Mouse (Mus musculus) heart, embryonic 10.5 days (tissue): ENCODE data around the gene Ephb4. TPM values are rescaled to one million over a fixed set of nuclear protein-coding genes. Genes with fewer than 3 reads are reported as not detected.

ENCODE experiments used
- DNase-seq: peaks from one replicate; pipeline ENCODE4 v3.0.0-alpha.2; 2017; ENCODE audit warnings: low spot score
- H3K27ac ChIP-seq: fragments of 300-500 bp; sonication (generic); 2 replicates; pipeline ENCODE4 v1.5.1; 2016; ENCODE audit warnings: mild to moderate bottlenecking
- H3K27me3 ChIP-seq: fragments of 300-500 bp; sonication (generic); 2 replicates; pipeline ENCODE4 v1.6.1; 2016; ENCODE audit warnings: mild to moderate bottlenecking; ENCODE audit not compliant: poor library complexity, insufficient read depth, severe bottlenecking
- H3K36me3 ChIP-seq: fragments of 300-500 bp; sonication (generic); 2 replicates; pipeline ENCODE4 v1.6.1; 2016; ENCODE audit warnings: mild to moderate bottlenecking, moderate library complexity
- H3K4me1 ChIP-seq: fragments of 300-500 bp; sonication (generic); 2 replicates; pipeline ENCODE4 v1.6.1; 2016; ENCODE audit warnings: mild to moderate bottlenecking
- H3K4me3 ChIP-seq: fragments of 300-500 bp; sonication (generic); 2 replicates; pipeline ENCODE4 v1.5.1; 2016; ENCODE audit warnings: mild to moderate bottlenecking, moderate library complexity
- H3K9me3 ChIP-seq: fragments of 300-500 bp; sonication (generic); 2 replicates; pipeline ENCODE4 v1.6.1; 2016; ENCODE audit warnings: mild to moderate bottlenecking, moderate library complexity
- WGBS: fragments of 180-500 bp; shearing (Covaris S2); methylation state at CpG from one replicate; pipeline ENCODE4 v1.1.7; 2016; 5-methylcytosine and 5-hydroxymethylcytosine counted together
- polyA plus RNA-seq: library from polyadenylated mRNA; unstranded; fragments of >200 nt; fragmentation: Nextera tagmentation; extraction: Ambion mirVana; gene quantifications from 2 replicates; pipeline ENCODE4 v1.2.1, GENCODE M21; 2016

The Ephb4 gene
- polyA plus RNA-seq, 1 experiment from 2014 or later, result 42.5 TPM

DNA sequence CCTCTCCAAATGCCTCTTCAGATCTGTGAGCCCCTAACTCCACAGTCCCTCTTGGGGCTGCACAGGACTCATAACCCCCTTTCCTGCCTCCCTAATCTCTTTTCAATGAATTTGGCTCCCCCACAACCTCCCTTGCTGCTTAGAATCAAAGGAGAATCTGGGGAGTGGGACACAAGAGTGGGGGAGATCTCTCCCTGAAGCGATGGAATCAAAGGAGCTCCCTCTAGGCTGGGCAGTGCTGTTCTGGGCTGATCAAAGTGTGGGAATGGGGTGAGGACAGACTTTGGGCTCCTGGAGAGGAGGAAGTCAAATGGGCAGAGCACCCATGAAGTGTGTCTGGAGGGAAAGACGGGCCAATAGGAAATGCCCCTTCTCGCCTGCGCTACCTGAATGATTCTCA lies 1.5 kb downstream of the Ephb4 start:
- Histone ChIP-seq H3K9me3 (no peaks in the 10 kb centered on the region), H3K4me3 (peak overlapping the region; percentile 93), H3K27me3 (no peaks in the 10 kb centered on the region), H3K36me3 (peaks cover 39% of the 10 kb centered on the region), H3K4me1 (peaks cover 60% of the 10 kb centered on the region), H3K27ac (peak overlapping the region; percentile 99)
- no peak for DNase-seq
- 19% methylated on average over 4 of the region's 4 CpGs for WGBS

DNA sequence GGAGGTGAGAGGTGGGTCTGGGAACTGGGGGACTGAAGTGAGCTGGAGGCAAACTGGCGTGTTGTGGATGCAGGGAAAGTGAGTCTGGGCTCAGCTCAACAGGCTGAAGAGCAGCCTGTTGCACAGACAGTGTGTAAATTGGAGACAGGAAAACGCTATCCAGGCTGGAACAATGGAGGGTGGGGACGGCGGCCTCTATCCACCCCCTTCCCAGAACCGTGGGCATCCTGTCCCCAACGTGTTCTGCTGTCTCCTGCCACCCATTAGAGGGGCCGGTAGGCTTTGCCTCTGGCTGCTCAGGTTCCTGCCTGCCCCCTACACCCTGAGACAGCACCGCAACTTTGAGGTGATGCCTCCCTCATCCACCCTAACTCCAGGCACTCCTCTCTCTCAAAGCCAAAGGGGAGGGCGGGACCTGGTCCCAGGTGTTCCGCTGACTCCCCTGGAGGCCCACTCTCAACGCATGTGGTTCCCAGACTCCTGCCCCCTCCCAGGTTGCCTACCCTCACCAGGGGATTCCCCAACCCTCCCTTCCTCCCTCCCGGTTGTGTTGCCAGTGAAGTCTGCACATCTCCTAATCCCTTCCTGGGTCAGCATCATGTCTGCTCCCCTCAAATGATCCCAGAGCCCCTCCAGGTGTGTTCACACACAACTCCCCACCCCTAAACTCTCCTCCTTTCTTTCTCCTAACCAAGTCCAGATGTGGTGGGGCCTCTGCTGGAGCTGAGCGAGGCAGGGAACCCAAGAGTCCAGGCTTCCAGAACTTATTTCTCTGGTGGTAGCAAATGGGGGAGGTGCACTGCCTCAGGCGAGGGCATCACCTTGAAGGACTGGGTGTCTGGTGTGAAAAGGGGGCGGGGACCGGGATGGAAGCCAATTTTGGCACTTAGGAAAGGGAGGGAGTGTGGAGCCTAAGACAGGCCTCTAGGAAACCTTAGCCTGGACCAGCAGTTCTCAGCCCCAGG lies 2.4 kb downstream of the Ephb4 start:
- DNase-seq, result peak; percentile 76
- no peaks in the 10 kb centered on the region for H3K9me3 ChIP-seq
- H3K27me3 ChIP-seq, result no peaks in the 10 kb centered on the region
- 12% methylated on average over 16 of the region's 16 CpGs for WGBS
- H3K36me3 ChIP-seq, result peaks cover 47% of the 10 kb centered on the region
- H3K27ac ChIP-seq, result peak overlapping the region; percentile 99
- peak overlapping the region; percentile 93 for H3K4me3 ChIP-seq
- H3K4me1 ChIP-seq, result peaks cover 52% of the 10 kb centered on the region

DNA sequence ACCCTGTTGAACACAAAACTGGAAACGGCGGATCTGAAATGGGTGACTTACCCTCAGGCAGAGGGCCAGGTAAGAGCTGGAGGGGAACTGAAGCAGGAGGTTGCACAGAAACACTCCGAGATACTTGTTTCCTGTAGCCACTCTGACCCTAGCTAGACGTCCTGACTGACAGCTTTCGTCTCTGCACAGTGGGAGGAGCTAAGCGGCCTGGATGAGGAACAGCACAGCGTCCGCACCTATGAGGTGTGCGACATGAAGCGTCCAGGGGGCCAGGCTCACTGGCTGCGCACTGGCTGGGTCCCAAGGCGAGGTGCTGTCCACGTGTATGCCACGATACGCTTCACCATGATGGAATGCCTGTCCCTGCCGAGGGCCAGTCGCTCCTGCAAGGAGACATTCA lies 4.2 kb downstream of the Ephb4 start:
- H3K4me3 ChIP-seq, result no peak overlapping the region
- H3K27ac ChIP-seq, result no peak overlapping the region
- 80% methylated on average over 17 of the region's 17 CpGs for WGBS
- peaks cover 65% of the 10 kb centered on the region for H3K36me3 ChIP-seq
- peaks cover 35% of the 10 kb centered on the region for H3K4me1 ChIP-seq
- no peak for DNase-seq
- no peaks in the 10 kb centered on the region for H3K9me3 ChIP-seq
- no peaks in the 10 kb centered on the region for H3K27me3 ChIP-seq

DNA sequence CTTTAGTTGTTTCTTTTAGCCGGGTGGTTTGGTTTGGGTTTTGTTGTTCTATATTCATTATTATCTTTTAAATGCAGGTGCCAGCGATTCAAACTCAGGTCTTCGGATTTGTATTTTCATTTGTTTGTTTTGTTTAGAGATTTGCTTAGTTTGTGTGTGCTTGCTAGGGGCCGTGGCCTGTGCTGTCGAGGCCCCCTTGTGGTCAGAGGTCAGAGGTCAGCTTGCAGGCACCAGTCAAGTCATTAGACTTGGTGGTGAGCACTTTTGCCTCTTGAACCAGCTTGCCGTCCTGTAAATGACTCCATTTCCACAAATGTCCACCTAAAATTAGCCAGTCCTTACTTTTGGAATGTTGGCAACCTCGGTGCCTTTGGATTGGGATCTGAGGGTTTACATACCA lies 8.5 kb downstream of the Ephb4 start:
- H3K9me3 ChIP-seq, result no peaks in the 10 kb centered on the region
- no peak overlapping the region for H3K4me3 ChIP-seq
- H3K27ac ChIP-seq, result no peak overlapping the region
- DNase-seq, result no peak
- peaks cover 97% of the 10 kb centered on the region for H3K36me3 ChIP-seq
- peaks cover 11% of the 10 kb centered on the region; the same call in 1 of the 2 replicates for H3K4me1 ChIP-seq
- no peaks in the 10 kb centered on the region for H3K27me3 ChIP-seq
- WGBS, result 40% methylated on average over 7 of the region's 7 CpGs

DNA sequence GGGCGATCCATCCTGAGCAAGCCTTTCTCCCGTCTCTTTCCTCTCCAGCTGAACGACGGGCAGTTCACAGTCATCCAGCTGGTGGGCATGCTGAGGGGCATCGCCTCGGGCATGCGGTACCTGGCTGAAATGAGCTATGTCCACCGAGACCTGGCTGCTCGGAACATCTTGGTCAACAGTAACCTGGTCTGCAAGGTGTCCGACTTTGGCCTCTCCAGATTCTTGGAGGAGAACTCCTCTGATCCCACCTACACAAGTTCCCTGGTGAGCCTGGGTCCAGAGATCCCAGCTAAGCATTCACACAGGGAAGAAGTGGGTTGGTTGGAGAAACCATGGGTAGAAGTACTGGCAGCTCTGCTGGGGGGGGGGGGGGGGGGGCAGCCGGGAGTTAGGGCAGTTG lies 19.8 kb downstream of the Ephb4 start:
- 94% methylated on average over 10 of the region's 11 CpGs for WGBS
- H3K4me3 ChIP-seq, result no peak overlapping the region
- H3K4me1 ChIP-seq, result no peaks in the 10 kb centered on the region
- no peaks in the 10 kb centered on the region for H3K9me3 ChIP-seq
- no peaks in the 10 kb centered on the region for H3K27me3 ChIP-seq
- H3K36me3 ChIP-seq, result peaks cover 100% of the 10 kb centered on the region
- DNase-seq, result no peak
- no peak overlapping the region for H3K27ac ChIP-seq

DNA sequence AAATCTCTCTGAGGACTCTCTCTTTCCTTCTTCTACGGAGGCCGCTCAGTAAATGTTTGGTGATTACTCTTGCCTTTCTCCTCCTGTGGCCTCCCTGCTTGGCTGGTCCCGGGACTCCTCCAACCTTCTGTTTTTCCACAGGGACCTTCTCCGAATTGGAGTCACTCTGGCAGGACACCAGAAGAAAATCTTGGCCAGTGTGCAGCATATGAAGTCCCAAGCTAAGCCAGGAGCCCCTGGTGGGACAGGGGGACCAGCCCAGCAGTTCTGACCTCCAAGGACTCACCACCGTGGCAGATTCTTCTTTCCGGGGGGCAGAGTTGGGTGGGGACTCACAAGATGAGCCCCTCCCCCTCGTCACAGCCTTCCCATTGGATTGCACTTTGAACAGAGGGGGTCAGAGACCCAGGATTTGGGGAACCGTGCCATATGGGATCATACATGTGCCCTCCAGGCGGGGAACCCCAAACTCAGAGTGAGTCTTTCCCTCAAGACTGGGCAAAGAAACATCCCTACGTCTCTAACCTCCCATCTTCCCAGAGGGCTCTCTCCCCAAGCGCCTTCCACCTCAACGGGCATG lies 23.6 kb downstream of the Ephb4 start:
- Histone ChIP-seq H3K27me3 (no peaks in the 10 kb centered on the region), H3K36me3 (peaks cover 74% of the 10 kb centered on the region), H3K9me3 (no peaks in the 10 kb centered on the region), H3K27ac (no peak overlapping the region), H3K4me1 (peaks cover 22% of the 10 kb centered on the region; the same call in 1 of the 2 replicates), H3K4me3 (no peak overlapping the region)
- no peak for DNase-seq
- 84% methylated on average over 12 of the region's 12 CpGs for WGBS

DNA sequence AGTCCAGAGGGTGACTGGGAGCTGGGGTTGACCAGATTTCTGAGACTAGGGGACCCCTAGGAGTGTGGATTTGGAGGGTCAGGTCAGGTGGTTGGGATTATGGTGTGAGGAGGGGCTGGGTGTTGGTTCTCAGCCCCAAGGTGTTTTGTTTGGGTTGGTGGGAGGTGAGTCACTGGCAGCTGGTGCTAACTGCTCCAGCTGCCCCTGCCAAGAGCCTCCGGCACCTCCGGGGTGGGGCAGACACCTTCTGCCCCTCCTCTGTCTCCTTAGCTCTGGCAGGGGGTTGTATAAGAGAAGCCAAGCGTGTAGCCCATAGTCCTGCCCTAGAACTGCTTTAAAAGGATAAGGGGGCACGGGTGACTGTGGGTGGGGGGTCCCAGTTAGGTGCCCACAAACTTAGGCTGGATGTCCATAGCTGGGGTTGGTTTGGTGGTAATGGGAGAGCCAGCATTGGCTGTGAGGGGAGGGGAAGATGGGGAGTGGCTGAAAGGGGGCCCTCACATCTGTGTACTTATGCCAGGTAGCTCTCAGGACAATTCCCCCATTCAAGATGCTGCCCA lies 24.7 kb downstream of the Ephb4 start:
- no peak overlapping the region for H3K4me3 ChIP-seq
- no peaks in the 10 kb centered on the region for H3K27me3 ChIP-seq
- no peak overlapping the region for H3K27ac ChIP-seq
- WGBS, result 76% methylated on average over 4 of the region's 4 CpGs
- peaks cover 63% of the 10 kb centered on the region for H3K36me3 ChIP-seq
- peaks cover 27% of the 10 kb centered on the region for H3K4me1 ChIP-seq
- no peaks in the 10 kb centered on the region for H3K9me3 ChIP-seq
- DNase-seq, result no peak

DNA sequence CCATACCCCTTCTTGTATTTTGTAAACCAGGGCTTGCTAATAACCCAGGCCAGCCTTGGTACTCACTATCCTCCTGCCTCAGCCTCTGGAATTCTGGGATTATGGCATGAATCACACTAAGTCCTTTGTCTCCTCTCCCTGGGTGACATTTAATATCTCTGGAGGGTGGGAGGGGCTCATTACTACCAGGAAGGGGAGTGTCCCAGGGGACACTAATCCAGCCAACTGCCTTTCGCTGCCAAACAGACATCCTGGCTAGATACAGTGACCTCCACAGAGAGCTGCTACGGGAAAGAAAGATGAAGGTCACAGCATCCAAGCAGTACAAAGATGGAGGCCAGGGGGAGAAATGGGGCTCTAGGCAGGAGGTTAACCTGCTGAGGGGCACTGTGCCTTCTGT lies 25.7 kb downstream of the Ephb4 start:
- Histone ChIP-seq H3K4me1 (peaks cover 27% of the 10 kb centered on the region), H3K36me3 (peaks cover 53% of the 10 kb centered on the region), H3K4me3 (no peak overlapping the region), H3K27ac (no peak overlapping the region; the same call in 1 of the 2 replicates), H3K9me3 (no peaks in the 10 kb centered on the region), H3K27me3 (no peaks in the 10 kb centered on the region)
- no peak for DNase-seq
- WGBS, result 36% methylated on average over 2 of the region's 2 CpGs

DNA sequence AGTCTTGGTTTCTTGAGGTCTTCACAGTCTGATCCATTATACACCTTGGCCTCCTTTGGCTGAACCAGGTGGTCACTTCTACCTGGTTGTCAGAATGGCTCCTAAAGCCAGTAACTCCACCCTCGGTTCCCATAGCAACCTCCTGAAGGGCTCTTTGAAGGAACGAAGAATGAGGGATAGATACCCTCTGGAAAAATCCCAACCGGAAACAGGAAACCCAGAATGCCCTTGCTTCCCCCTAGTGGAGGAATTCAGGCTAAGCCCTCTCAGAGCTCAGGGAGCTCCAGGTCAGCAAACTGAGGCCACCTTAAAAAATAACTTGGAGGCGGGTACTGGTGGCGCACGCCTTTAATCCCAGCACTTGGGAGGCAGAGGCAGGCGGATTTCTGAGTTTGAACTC lies 26.3 kb downstream of the Ephb4 start:
- H3K9me3 ChIP-seq, result no peaks in the 10 kb centered on the region
- no peak for DNase-seq
- H3K36me3 ChIP-seq, result peaks cover 47% of the 10 kb centered on the region
- no peak overlapping the region for H3K27ac ChIP-seq
- 36% methylated on average over 7 of the region's 7 CpGs for WGBS
- no peaks in the 10 kb centered on the region for H3K27me3 ChIP-seq
- peaks cover 27% of the 10 kb centered on the region for H3K4me1 ChIP-seq
- no peak overlapping the region for H3K4me3 ChIP-seq

DNA sequence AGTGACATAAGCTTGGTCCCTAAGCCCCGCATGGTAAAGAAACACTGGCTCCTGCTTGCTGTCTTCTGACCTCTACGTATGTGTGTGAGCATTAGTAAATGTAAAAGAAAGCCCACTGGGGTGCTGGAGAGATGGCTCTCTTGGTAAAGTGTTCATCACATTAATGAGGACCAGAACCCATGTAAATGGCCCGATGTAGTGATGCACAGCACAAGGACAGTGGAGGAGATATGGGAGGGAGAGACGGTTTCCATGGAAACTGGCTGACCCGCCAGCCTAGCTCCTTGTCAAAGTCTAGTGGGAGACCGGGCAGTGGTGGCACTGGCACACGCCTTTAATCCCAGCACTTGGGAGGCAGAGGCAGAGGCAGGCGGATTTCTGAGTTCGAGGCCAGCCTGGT lies 26.8 kb downstream of the Ephb4 start:
- H3K4me3 ChIP-seq, result no peak overlapping the region
- no peaks in the 10 kb centered on the region for H3K9me3 ChIP-seq
- 60% methylated on average over 9 of the region's 9 CpGs for WGBS
- peaks cover 27% of the 10 kb centered on the region for H3K4me1 ChIP-seq
- no peak for DNase-seq
- peaks cover 42% of the 10 kb centered on the region for H3K36me3 ChIP-seq
- H3K27ac ChIP-seq, result no peak overlapping the region
- no peaks in the 10 kb centered on the region for H3K27me3 ChIP-seq

DNA sequence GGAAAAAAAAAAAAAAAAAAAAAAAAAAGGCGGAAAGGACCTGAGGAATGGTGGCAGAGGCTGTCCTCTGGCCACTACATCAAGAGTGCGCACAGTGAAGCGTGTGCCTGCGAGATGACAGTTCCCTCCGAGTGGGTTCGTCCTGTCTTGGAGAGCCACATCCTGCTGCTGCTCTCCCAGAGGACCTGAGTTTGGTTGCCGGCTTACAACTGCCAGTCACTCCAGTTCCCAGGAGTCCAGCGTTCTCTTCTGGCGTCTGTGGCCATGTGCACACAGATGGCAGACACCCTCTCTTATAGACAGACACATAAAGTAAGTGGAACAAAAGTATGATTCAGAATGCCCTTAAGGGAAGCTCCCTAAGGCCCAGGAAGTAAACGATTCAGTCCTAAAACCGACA lies 27.3 kb downstream of the Ephb4 start:
- 36% methylated on average over 11 of the region's 11 CpGs for WGBS
- peak overlapping the region; percentile 31 for H3K4me3 ChIP-seq
- H3K27ac ChIP-seq, result no peak overlapping the region

DNA sequence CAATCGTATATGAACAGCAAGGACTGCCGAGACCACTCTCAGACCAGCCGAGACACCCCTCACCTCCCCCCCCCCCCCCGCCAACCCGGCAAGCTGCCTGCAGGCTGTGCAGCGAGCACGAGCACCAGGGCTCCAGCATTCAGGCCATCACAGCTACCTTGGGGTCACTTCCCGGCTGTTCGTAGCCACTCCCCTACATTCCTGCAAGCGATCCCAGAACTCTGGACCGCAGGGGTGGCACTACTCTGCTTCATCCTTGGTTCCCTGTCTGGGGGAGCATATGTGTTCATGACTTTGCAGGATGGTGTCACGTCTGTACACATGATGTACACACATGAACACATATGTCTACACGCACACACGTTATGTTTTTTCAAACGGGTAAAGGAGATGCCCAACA lies 27.7 kb downstream of the Ephb4 start:
- H3K9me3 ChIP-seq, result no peaks in the 10 kb centered on the region
- no peaks in the 10 kb centered on the region for H3K27me3 ChIP-seq
- peak overlapping the region; percentile 31 for H3K4me3 ChIP-seq
- 28% methylated on average over 11 of the region's 15 CpGs for WGBS
- H3K36me3 ChIP-seq, result peaks cover 33% of the 10 kb centered on the region
- no peak for DNase-seq
- peaks cover 27% of the 10 kb centered on the region for H3K4me1 ChIP-seq
- no peak overlapping the region for H3K27ac ChIP-seq

More for the DNA sequence above, 27.3 kb downstream of the Ephb4 start:
- H3K9me3 ChIP-seq, result no peaks in the 10 kb centered on the region
- DNase-seq, result no peak
- H3K36me3 ChIP-seq, result peaks cover 37% of the 10 kb centered on the region
- H3K4me1 ChIP-seq, result peaks cover 27% of the 10 kb centered on the region
- no peaks in the 10 kb centered on the region for H3K27me3 ChIP-seq

DNA sequence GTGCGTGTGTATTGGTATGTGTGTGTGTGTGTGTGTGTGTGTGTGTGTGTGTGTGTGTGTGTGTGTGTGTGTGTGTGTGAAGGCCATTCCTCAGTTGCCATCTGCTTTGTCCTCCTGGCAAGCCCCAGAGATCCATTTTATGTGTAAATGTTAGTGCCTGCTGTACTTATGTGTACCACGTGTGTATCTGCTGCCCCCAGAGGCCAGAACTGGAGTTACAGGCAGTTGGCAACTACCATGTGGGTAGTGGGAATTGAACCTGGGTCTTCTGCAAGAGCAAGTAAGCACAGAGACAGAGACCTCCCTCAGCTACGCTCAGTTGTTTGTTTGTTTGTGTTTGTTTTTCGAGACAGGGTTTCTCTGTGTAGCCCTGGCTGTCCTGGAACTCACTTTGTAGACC lies 31.2 kb downstream of the Ephb4 start:
- Histone ChIP-seq H3K36me3 (no peaks in the 10 kb centered on the region), H3K4me1 (peaks cover 15% of the 10 kb centered on the region), H3K4me3 (no peak overlapping the region), H3K27me3 (no peaks in the 10 kb centered on the region), H3K27ac (no peak overlapping the region), H3K9me3 (no peaks in the 10 kb centered on the region)
- 45% methylated on average over 4 of the region's 4 CpGs for WGBS
- DNase-seq, result no peak
